Mouse (Mus musculus): ENCODE data around the gene Chst15. TPM values are rescaled to one million over a fixed set of nuclear protein-coding genes. Genes with fewer than 3 reads are reported as not detected.

Chst15 gene
- polyA plus RNA-seq, 1 experiment from 2014 or later, result 9.5 TPM

DNA sequence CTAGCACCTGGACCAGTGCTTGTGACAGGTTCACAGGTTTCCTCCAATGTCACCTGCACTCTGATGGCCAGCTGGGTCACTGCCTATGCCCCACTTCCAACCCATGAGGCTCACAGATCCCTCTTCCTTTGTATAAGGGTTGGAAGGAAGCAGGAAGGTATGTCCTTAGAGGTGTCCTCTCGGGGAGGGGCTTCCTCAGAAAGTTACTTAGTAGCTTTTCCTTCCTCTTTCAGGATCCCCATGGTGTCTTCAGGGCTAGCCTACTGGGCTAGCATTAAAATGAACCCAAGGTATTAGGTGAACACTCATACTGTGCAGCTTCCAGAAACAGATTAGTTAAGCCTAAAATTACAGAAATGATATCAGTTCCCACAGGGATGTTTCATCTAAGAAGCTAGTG lies 16.1 kb upstream of the Chst15 start:
- no peaks in the 10 kb centered on the region for H3K9me3 ChIP-seq (replicated peaks)
- H3K27ac ChIP-seq, result no peak overlapping the region
- H3K36me3 ChIP-seq, result no peaks in the 10 kb centered on the region
- no peak overlapping the region for H3K9ac ChIP-seq
- peaks cover 7% of the 10 kb centered on the region; the same call in 1 of the 2 replicates for H3K27me3 ChIP-seq (replicated peaks)
- peaks cover 14% of the 10 kb centered on the region for H3K4me1 ChIP-seq
- 18% methylated on average over 1 of the region's 1 CpGs for WGBS (ENCODE audit: insufficient replicate concordance)
- no peak overlapping the region for H3K4me2 ChIP-seq
- H3K4me3 ChIP-seq, result no peak overlapping the region
- ATAC-seq, result no peak

GRCm38 (mm10) chr7:132332176-132332575 lies 15.1 kb upstream of the Chst15 start:
- WGBS (ENCODE audit: insufficient replicate concordance), result 64% methylated on average over 11 of the region's 11 CpGs
- ATAC-seq, result no peak

GRCm38 (mm10) chr7:132330179-132330578 lies 13.2 kb upstream of the Chst15 start:
- ATAC-seq, result no peak
- WGBS (ENCODE audit: insufficient replicate concordance), result 22% methylated on average over 1 of the region's 1 CpGs
- Histone ChIP-seq H3K36me3 (no peaks in the 10 kb centered on the region), H3K9me3 (replicated peaks) (no peaks in the 10 kb centered on the region), H3K4me3 (no peak overlapping the region), H3K9ac (no peak overlapping the region), H3K27me3 (replicated peaks) (no peaks in the 10 kb centered on the region; the same call in 1 of the 2 replicates), H3K4me2 (no peak overlapping the region), H3K27ac (no peak overlapping the region), H3K4me1 (peaks cover 4% of the 10 kb centered on the region; the same call in 1 of the 2 replicates)

More at GRCm38 (mm10) chr7:132332176-132332575, 15.1 kb upstream of the Chst15 start:
- Histone ChIP-seq H3K27me3 (replicated peaks) (peaks cover 3% of the 10 kb centered on the region; the same call in 1 of the 2 replicates), H3K36me3 (no peaks in the 10 kb centered on the region), H3K4me3 (no peak overlapping the region), H3K9ac (no peak overlapping the region), H3K4me1 (peaks cover 7% of the 10 kb centered on the region), H3K9me3 (replicated peaks) (no peaks in the 10 kb centered on the region), H3K27ac (no peak overlapping the region), H3K4me2 (no peak overlapping the region)

DNA sequence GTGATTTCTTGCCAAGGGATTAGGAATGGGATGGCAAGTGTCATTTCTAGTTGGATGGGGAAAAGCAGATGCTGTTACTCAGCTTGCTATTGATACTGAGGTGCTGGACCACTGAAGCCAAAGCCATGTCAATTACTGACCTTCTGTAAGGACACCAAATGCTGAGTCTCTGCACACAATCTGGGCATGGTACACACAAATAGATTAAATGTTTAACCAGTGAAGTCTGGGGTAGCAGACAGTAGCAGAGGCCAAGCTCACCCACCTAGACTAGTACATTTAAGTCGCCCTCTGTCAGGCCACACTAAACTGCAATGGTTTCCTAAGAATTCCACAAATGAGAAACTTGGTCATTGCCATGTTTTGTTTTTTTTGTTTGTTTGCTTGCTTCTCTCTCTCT lies 11.6 kb upstream of the Chst15 start:
- no peaks in the 10 kb centered on the region; the same call in 1 of the 2 replicates for H3K27me3 ChIP-seq (replicated peaks)
- 77% methylated on average over 1 of the region's 1 CpGs for WGBS (ENCODE audit: insufficient replicate concordance)
- H3K27ac ChIP-seq, result no peak overlapping the region
- H3K36me3 ChIP-seq, result no peaks in the 10 kb centered on the region
- H3K4me1 ChIP-seq, result peaks cover 8% of the 10 kb centered on the region; the same call in 1 of the 2 replicates
- no peak overlapping the region for H3K9ac ChIP-seq
- H3K4me2 ChIP-seq, result no peak overlapping the region
- no peaks in the 10 kb centered on the region for H3K9me3 ChIP-seq (replicated peaks)
- ATAC-seq, result no peak
- no peak overlapping the region for H3K4me3 ChIP-seq

DNA sequence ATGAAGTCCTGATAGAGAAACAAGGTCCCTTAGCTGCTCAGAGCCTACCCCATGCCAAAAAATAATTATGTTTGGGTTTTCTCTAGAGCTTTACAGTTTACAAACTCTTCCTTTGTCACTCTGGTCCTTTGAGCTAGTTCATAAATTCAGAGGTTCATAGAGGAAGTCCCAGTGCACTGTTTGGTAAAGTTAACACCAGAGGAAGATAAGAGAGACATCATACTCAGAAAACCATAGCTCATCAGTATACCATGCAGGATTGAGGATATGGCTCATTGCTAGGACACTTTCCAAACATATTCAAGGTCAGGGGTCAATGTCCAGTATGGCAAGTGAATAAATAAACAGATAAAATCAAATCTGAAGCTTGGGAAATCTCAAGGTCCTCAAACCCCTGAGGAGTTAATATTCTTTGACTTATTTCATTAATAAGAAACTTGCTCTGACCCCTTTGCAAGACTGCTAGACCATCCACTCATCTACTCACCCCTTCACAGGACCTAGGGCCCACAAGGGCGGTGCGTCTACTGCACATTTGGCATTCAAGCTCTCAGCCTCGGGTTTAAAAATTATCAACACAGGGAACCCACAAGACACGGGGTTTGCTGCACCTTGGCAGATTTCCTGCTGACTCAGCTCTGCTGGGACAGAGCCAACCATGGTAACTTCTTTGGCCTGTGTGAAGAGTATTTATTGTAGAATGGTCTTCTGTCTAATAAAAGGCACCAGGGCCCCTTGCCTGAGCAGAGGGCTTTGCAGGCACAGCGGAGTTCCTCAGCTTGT lies 8.7 kb upstream of the Chst15 start:
- no peak for ATAC-seq
- Histone ChIP-seq H3K9me3 (replicated peaks) (no peaks in the 10 kb centered on the region), H3K27ac (no peak overlapping the region), H3K4me2 (no peak overlapping the region), H3K36me3 (no peaks in the 10 kb centered on the region), H3K9ac (no peak overlapping the region), H3K27me3 (replicated peaks) (no peaks in the 10 kb centered on the region; the same call in 1 of the 2 replicates), H3K4me1 (peaks cover 12% of the 10 kb centered on the region; the same call in 1 of the 2 replicates), H3K4me3 (no peak overlapping the region)
- 32% methylated on average over 5 of the region's 5 CpGs for WGBS (ENCODE audit: insufficient replicate concordance)

- no peaks in the 10 kb centered on the region; the same call in 1 of the 2 replicates for H3K27me3 ChIP-seq (replicated peaks)
- ATAC-seq, result no peak
- no peaks in the 10 kb centered on the region for H3K9me3 ChIP-seq (replicated peaks)
- H3K9ac ChIP-seq, result no peak overlapping the region
- H3K36me3 ChIP-seq, result no peaks in the 10 kb centered on the region
- peaks cover 12% of the 10 kb centered on the region; the same call in 1 of the 2 replicates for H3K4me1 ChIP-seq
- H3K27ac ChIP-seq, result no peak overlapping the region
- no peak overlapping the region for H3K4me3 ChIP-seq
- 35% methylated on average over 5 of the region's 5 CpGs for WGBS (ENCODE audit: insufficient replicate concordance)
- no peak overlapping the region for H3K4me2 ChIP-seq
These were observed 6.4 kb upstream of the Chst15 start for GRCm38 (mm10) chr7:132323430-132323829.

DNA sequence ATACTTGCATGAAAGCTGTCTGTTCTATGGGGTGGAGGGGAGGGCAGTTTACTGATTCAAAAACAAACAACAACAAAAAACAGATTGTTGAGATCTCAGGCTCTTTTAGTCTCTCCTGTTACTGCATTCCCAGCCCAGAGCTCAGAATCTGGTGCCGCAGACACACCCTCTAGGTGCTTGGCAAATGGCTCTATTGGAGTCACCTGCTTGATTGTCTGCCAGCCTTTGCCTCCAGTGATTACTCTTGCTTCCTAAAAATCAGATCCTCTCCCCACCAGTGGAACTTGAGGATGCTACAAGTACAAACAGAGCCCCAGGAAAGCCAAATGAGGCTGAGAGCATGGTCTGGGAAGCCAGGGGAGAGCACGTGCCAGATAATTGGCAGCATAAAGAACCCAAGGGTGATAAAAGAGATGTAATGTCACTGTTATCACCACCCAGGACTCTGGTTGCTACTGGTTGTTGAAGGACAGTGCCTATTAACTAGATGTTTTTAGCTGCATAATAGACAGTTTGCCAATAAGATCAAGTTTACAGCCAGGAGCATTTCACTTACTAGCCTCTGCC lies 4.4 kb upstream of the Chst15 start:
- no peak overlapping the region for H3K4me2 ChIP-seq
- no peaks in the 10 kb centered on the region for H3K36me3 ChIP-seq
- H3K4me1 ChIP-seq, result peaks cover 21% of the 10 kb centered on the region
- no peak overlapping the region for H3K27ac ChIP-seq
- ATAC-seq, result no peak
- H3K4me3 ChIP-seq, result no peak overlapping the region
- peaks cover 15% of the 10 kb centered on the region for H3K27me3 ChIP-seq (replicated peaks)
- H3K9me3 ChIP-seq (replicated peaks), result no peaks in the 10 kb centered on the region
- no peak overlapping the region for H3K9ac ChIP-seq
- 63% methylated on average over 2 of the region's 2 CpGs for WGBS (ENCODE audit: insufficient replicate concordance)

DNA sequence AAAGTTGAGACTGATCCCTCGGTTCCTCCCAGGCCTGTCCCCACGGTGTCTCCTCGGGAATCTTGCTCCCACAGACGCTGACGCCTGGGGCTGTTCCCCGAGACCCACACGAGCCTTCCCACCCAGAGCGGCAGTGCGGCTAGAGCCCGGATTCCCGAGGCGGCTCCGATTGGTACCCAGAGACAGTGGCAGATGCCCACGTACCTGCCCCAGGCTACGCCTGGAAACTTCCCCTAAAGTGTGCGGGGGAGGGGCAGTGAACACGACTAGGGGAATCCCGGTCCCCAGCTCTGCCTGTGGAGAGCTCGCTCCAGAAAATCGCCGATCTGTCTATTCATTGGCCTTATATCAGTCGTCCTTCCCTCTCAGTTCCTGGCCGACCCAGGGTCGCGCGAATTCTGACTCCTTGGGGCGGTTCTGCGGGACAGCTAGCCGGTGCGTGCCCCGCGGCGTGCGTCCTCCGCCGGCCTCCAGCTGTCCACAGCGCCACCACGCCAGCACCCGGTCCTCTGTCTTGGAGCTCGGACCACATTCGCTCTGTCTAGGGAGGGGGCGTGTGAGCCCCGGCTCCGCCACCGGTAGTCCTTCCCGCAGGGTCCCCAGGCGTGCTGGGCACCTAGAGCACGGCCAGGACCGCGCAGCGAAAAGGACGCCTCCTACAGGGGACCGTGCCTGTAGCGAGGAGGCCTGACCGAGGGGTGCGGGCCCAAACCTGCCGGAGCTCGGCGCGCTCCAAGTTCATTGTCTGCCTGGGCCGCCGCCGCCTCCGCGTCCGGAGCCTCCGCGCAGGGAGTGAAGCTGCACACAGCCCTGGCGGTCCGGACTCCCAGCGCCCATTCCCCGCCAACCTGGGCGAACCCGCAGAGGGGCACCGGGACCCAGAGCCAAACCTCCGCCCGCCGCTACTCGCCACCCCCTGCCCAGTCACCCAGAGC lies 660 bp downstream of the Chst15 start:
- Histone ChIP-seq H3K9ac (peak overlapping the region; percentile 69), H3K27ac (peak overlapping the region; percentile 68), H3K4me2 (peak overlapping the region; percentile 93), H3K9me3 (replicated peaks) (no peaks in the 10 kb centered on the region), H3K4me3 (peak overlapping the region; percentile 68), H3K27me3 (replicated peaks) (peaks cover 48% of the 10 kb centered on the region), H3K4me1 (peaks cover 30% of the 10 kb centered on the region), H3K36me3 (no peaks in the 10 kb centered on the region)
- peak; percentile 67 for ATAC-seq
- WGBS (ENCODE audit: insufficient replicate concordance), result 1% methylated on average over 78 of the region's 79 CpGs

DNA sequence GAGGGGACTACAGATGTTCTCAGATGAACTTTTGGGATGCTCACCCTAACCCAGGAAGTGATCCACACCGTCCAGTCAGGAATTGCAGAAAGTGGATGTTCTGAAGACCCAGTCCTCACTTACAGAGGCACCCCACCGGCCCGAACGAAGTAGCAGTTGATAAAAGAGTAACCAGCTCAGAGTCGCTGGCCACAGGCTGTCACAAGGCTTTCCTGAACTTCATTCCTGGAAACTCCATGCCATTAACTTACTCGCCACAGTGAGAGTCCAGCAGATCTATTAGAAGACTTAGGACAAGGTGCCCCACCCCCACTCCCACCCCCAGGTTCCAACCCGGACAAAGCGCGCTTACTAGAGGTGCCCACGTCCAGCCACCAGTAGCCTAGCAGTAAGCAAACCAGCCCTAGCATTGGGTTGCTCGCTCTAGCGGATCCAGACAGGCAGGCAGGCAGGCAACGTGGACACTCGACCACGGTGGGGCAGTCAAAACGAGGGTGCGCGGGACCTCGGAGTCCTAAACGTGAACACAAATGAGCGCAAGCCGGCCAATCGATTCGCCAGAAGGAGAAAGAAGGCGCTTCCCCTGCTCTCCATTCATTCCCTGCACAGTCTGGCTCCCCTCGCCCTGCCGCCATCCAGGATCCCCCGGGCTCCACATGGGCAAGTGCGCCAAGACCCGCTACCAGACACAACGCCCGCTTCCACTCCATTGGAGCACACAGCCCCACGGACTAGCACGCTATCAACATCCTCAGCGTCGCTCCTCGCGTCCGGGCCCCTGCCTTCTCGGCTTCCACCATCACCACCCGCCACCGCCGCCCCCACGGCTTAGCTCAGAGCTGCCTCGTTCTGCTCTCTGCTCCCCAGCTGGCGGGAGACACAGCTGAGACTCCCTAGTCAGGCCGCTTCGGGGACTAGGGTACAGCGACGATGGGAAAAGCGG lies 1.6 kb downstream of the Chst15 start:
- Histone ChIP-seq H3K9me3 (replicated peaks) (no peaks in the 10 kb centered on the region), H3K4me3 (peak overlapping the region; percentile 68), H3K27me3 (replicated peaks) (peaks cover 48% of the 10 kb centered on the region), H3K4me2 (peak overlapping the region; percentile 93), H3K4me1 (peaks cover 30% of the 10 kb centered on the region), H3K9ac (peak overlapping the region; percentile 69), H3K36me3 (no peaks in the 10 kb centered on the region), H3K27ac (peak overlapping the region; percentile 23)
- 2% methylated on average over 47 of the region's 51 CpGs for WGBS (ENCODE audit: insufficient replicate concordance)
- ATAC-seq, result peak; percentile 38; the same call in 1 of the 2 replicates

DNA sequence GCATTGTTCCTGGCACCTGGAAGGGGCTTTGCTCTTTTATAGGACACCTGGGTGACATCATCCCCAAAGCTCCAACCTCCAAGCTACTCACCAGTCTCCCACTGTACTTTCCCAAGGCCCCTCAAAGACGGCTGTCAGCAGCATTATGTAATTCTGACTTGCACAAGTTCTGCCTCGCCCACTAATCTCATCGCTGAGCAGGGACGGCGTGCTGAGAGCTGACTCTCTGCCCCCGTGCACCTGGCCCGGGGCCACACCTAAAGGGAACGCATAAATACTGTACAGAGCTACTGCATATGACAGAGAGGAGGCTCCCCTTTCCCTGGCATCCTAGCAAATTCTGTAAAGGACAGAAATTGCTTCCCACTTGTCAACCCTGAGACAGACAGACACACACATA lies 4.6 kb downstream of the Chst15 start:
- 52% methylated on average over 8 of the region's 8 CpGs for WGBS (ENCODE audit: insufficient replicate concordance)
- H3K4me2 ChIP-seq, result no peak overlapping the region

More for the DNA sequence above, 4.6 kb downstream of the Chst15 start:
- no peak overlapping the region for H3K9ac ChIP-seq
- H3K36me3 ChIP-seq, result no peaks in the 10 kb centered on the region
- no peak overlapping the region for H3K27ac ChIP-seq
- peaks cover 43% of the 10 kb centered on the region for H3K4me1 ChIP-seq
- no peak overlapping the region for H3K4me3 ChIP-seq
- H3K27me3 ChIP-seq (replicated peaks), result peaks cover 42% of the 10 kb centered on the region
- ATAC-seq, result no peak
- no peaks in the 10 kb centered on the region for H3K9me3 ChIP-seq (replicated peaks)
